Mouse (Mus musculus) CH12.LX (cell line): Measurements from ENCODE around the gene Tfpt. TPM values are rescaled to one million over a fixed set of nuclear protein-coding genes. Genes with fewer than 3 reads are reported as not detected.
"Not testable (repeated sequence)": the region's sequence is repeated elsewhere in the genome, so short reads cannot be mapped to it uniquely, and the experiment has no call there.

Source experiments
- DNase-seq: peaks from one replicate; pipeline ENCODE4 v3.0.0-alpha.2; 2013; ENCODE audit errors: extremely low read depth
- H3K27ac ChIP-seq: 2 replicates; pipeline ENCODE4 v1.5.1; 2012; ENCODE audit warnings: low read depth, mild to moderate bottlenecking, control low read depth, moderate library complexity; ENCODE audit not compliant: insufficient read depth
- H3K27me3 ChIP-seq: replicated peaks from 2 replicates; pipeline ENCODE3; 2012; ENCODE audit warnings: inconsistent platforms
- H3K36me3 ChIP-seq, 2 experiments: replicated peaks in 1 of 2; 2 replicates each; pipeline versions ENCODE3 to v1.6.1; 2012; ENCODE audit warnings: inconsistent platforms in 1 of 2, low read length in 1 of 2, mild to moderate bottlenecking in 1 of 2, mixed read lengths in 1 of 2, moderate library complexity in 1 of 2; ENCODE audit not compliant: control insufficient read depth in 1 of 2, insufficient read depth in 1 of 2
- H3K4me1 ChIP-seq, 2 experiments: 2 replicates each; pipeline ENCODE4 v1.6.1; 2012; ENCODE audit warnings: inconsistent platforms in 1 of 2, moderate library complexity in 1 of 2; ENCODE audit not compliant: insufficient read depth in 2 of 2, control insufficient read depth in 1 of 2
- H3K4me2 ChIP-seq: 2 replicates; pipeline ENCODE4 v1.6.1; 2012; ENCODE audit warnings: low read depth, mild to moderate bottlenecking, control low read depth; ENCODE audit not compliant: poor library complexity, insufficient read depth, severe bottlenecking
- H3K4me3 ChIP-seq, 3 experiments: fragments of 150-350 bp in 1 of 3; sonication (generic) in 1 of 3; replicated peaks in 1 of 3; 2 replicates each; pipeline versions ENCODE3 to v1.5.1; 2011 to 2012; ENCODE audit warnings: low read depth in 2 of 3, low read length in 2 of 3, mild to moderate bottlenecking in 2 of 3, moderate library complexity in 2 of 3, control low read depth in 1 of 3, improper control_type of control experiment in 1 of 3, inconsistent platforms in 1 of 3, mixed read lengths in 1 of 3; ENCODE audit not compliant: poor library complexity in 1 of 3
- H3K79me2 ChIP-seq: replicated peaks from 2 replicates; pipeline ENCODE4 v1.6.1; 2012; ENCODE audit warnings: mild to moderate bottlenecking, moderate library complexity; ENCODE audit not compliant: control insufficient read depth, poor library complexity, insufficient read depth, severe bottlenecking; ENCODE audit errors: extremely low read depth
- H3K9ac ChIP-seq: 2 replicates; pipeline ENCODE4 v1.6.1; 2012; ENCODE audit warnings: low read depth, mild to moderate bottlenecking, control low read depth, moderate library complexity; ENCODE audit not compliant: insufficient read depth
- H3K9me3 ChIP-seq: replicated peaks from 2 replicates; pipeline ENCODE3; 2012; ENCODE audit warnings: low read length, inconsistent platforms, mixed read lengths
- BHLHE40 ChIP-seq: IDR thresholded peaks from 2 replicates; pipeline ENCODE4 v1.6.1; 2011; ENCODE audit warnings: mild to moderate bottlenecking, low read depth, low read length, improper control_type of control experiment
- CTCF ChIP-seq, 2 experiments: IDR thresholded peaks in 1 of 2; conservative IDR thresholded peaks in 1 of 2; 2 replicates each; pipeline ENCODE4 v1.5.1; 2011 to 2012; ENCODE audit warnings: low read depth in 2 of 2, low read length in 2 of 2, improper control_type of control experiment in 1 of 2, inconsistent platforms in 1 of 2, mild to moderate bottlenecking in 1 of 2, moderate library complexity in 1 of 2
- ELF1 ChIP-seq: IDR thresholded peaks from 2 replicates; pipeline ENCODE4 v1.6.1; 2014; ENCODE audit warnings: low read depth, mild to moderate bottlenecking, inconsistent platforms, low read length, improper control_type of control experiment
- EP300 ChIP-seq: IDR thresholded peaks from 2 replicates; pipeline ENCODE4 v1.6.1; 2011; ENCODE audit warnings: low read length, improper control_type of control experiment
- GABPA ChIP-seq: IDR thresholded peaks from 2 replicates; pipeline ENCODE4 v1.6.1; 2012; ENCODE audit warnings: low read depth, low read length, improper control_type of control experiment, inconsistent platforms; ENCODE audit not compliant: insufficient replicate concordance
- HCFC1 ChIP-seq: IDR thresholded peaks from 2 replicates; pipeline ENCODE4 v1.6.1; 2012; ENCODE audit warnings: low read depth, mild to moderate bottlenecking, inconsistent platforms, low read length, improper control_type of control experiment
- IRF4 ChIP-seq: IDR thresholded peaks from 2 replicates; pipeline ENCODE4 v1.6.1; 2014; ENCODE audit warnings: low read depth, mild to moderate bottlenecking, inconsistent platforms, low read length, improper control_type of control experiment
- JUN ChIP-seq: IDR thresholded peaks from 2 replicates; pipeline ENCODE4 v1.6.1; 2011; ENCODE audit warnings: low read depth, mild to moderate bottlenecking, low read length, improper control_type of control experiment, moderate library complexity; ENCODE audit not compliant: insufficient read depth
- JUND ChIP-seq: conservative IDR thresholded peaks from 2 replicates; pipeline ENCODE4 v1.6.1; 2011; ENCODE audit warnings: low read depth, low read length, improper control_type of control experiment
- MAX ChIP-seq: IDR thresholded peaks from 2 replicates; pipeline ENCODE4 v1.6.1; 2011; ENCODE audit warnings: low read length, improper control_type of control experiment
- MYC ChIP-seq: IDR thresholded peaks from 2 replicates; pipeline ENCODE4 v1.6.1; 2011; ENCODE audit warnings: low read depth, mild to moderate bottlenecking, improper control_type of control experiment, low read length
- NELFE ChIP-seq: IDR thresholded peaks from 2 replicates; pipeline ENCODE4 v1.6.1; 2011; ENCODE audit warnings: low read depth, low read length, improper control_type of control experiment
- RAD21 ChIP-seq: IDR thresholded peaks from 2 replicates; pipeline ENCODE4 v1.6.1; 2011; ENCODE audit warnings: low read depth, mild to moderate bottlenecking, low read length, improper control_type of control experiment, moderate library complexity
- SMC3 ChIP-seq: IDR thresholded peaks from 2 replicates; pipeline ENCODE4 v1.6.1; 2011; ENCODE audit warnings: low read depth, low read length, improper control_type of control experiment
- ZC3H11A ChIP-seq: IDR thresholded peaks from 2 replicates; pipeline ENCODE4 v1.6.1; 2012; ENCODE audit warnings: low read depth, mild to moderate bottlenecking, inconsistent platforms, low read length, improper control_type of control experiment
- dilution Hi-C: fragments of 300-500 bp; cut with MboI; formaldehyde crosslinking; loops from 2 replicates; pipeline ENCODE4 v1.14.3; 2020; ENCODE audit warnings: low sequenced_read_pairs; ENCODE audit not compliant: extremely low pct_unique_long_range_greater_than_20kb, extremely low pct_ligation_motif_present
- in situ Hi-C: fragments of 300-500 bp; cut with MboI; formaldehyde crosslinking; loops from 3 replicates; pipeline ENCODE4 v1.14.3; 2019; ENCODE audit warnings: low sequenced_read_pairs, low pct_ligation_motif_present, low pct_unique_long_range_greater_than_20kb, mixed read lengths
- polyA plus RNA-seq: library from polyadenylated mRNA; unstranded; fragments of >175 nt; gene quantifications from 2 replicates; pipeline ENCODE4 v1.2.1, GENCODE M21; 2012; ENCODE audit warnings: low read depth; ENCODE audit not compliant: insufficient read length
- total RNA-seq, 2 experiments: library from RNA; depleted of rRNA; stranded (reverse); fragments of 300-350 nt in 1 of 2; fragments of >200 nt in 1 of 2; gene quantifications; 2 replicates each; pipeline ENCODE4 v1.2.3; 2012 to 2014

The Tfpt gene
- total and polyA plus RNA-seq, 3 experiments = 15.9 to 38.6 (median 28.8) TPM

GRCm38 (mm10) chr7:3601119-3601518, 28.6 kb downstream of the Tfpt start:
- Histone ChIP-seq H3K36me3 (no peaks in the 10 kb centered on the region), H3K27me3 (no peaks in the 10 kb centered on the region), H3K27ac (no peak overlapping the region), H3K9me3 (peaks cover 4% of the 10 kb centered on the region), H3K4me3 (no peak overlapping the region), H3K4me2 (0 out of 2 replicates have a peak overlapping the region, but pooled peaks have one; percentile 7), H3K4me1 (peaks cover 0 to 8% of the 10 kb centered on the region in 2 experiments; a peak in 2 of 4 replicates), H3K79me2 (no peaks in the 10 kb centered on the region), H3K9ac (no peak overlapping the region)
- in situ Hi-C loops = no loop called here
- dilution Hi-C loops = no loop called here
- peak; percentile 88 for DNase-seq
- TF ChIP-seq EP300 (no peak), MYC (peak; percentile 71; the same call in 1 of the 2 replicates), MAX (peak; percentile 51; the same call in 1 of the 2 replicates), NELFE (no peak), IRF4 (0 out of 2 replicates have a peak, but pooled peaks have one; percentile 17), GABPA (no peak), SMC3 (peak; percentile 71), ELF1 (0 out of 2 replicates have a peak, but pooled peaks have one; percentile 25), BHLHE40 (peak; percentile 39; the same call in 1 of the 2 replicates), RAD21 (peak; percentile 92), JUN (no peak), ZC3H11A (no peak; the same call in 1 of the 2 replicates), CTCF (conservative IDR thresholded peaks at IDR 0.05 in 1 of 2, IDR thresholded peaks at IDR 0.05 in 1 of 2; ENCODE audit: low read depth in 2 of 2, low read length in 2 of 2) (peak; percentile 59 to 91), HCFC1 (no peak), JUND (0 out of 2 replicates have a peak, but pooled peaks have one; percentile 18)

- H3K4me3 ChIP-seq, H3K27me3 ChIP-seq, dilution Hi-C loops, H3K9ac ChIP-seq, H3K27ac ChIP-seq, H3K36me3 ChIP-seq, in situ Hi-C loops, DNase-seq, H3K9me3 ChIP-seq, H3K79me2 ChIP-seq, H3K4me2 ChIP-seq: not testable (repeated sequence)
- peaks cover 0 to 13% of the 10 kb centered on the region in 2 experiments; a peak in 2 of 4 replicates for H3K4me1 ChIP-seq
Observed at GRCm38 (mm10) chr7:3597755-3598154, 32.0 kb downstream of the Tfpt start.
